Mouse (Mus musculus) splenic B cell, adult 2 months (primary cell): ENCODE measurements around the gene Sipa1l3.

Experiments used
- DNase-seq: peaks from one replicate; pipeline ENCODE4 v3.0.0-alpha.2; 2011; ENCODE audit warnings: low read depth, low spot score
- H3K27me3 ChIP-seq: 2 replicates; pipeline ENCODE4 v1.6.1; 2012; ENCODE audit warnings: mild to moderate bottlenecking, low read length, moderate library complexity, mixed read lengths; ENCODE audit not compliant: control insufficient read depth, poor library complexity, insufficient read depth, severe bottlenecking
- H3K36me3 ChIP-seq: 2 replicates; pipeline ENCODE4 v1.6.1; 2012; ENCODE audit warnings: mild to moderate bottlenecking, low read length, moderate library complexity, mixed read lengths; ENCODE audit not compliant: control insufficient read depth, poor library complexity, insufficient read depth, severe bottlenecking

Sipa1l3 gene

DNA sequence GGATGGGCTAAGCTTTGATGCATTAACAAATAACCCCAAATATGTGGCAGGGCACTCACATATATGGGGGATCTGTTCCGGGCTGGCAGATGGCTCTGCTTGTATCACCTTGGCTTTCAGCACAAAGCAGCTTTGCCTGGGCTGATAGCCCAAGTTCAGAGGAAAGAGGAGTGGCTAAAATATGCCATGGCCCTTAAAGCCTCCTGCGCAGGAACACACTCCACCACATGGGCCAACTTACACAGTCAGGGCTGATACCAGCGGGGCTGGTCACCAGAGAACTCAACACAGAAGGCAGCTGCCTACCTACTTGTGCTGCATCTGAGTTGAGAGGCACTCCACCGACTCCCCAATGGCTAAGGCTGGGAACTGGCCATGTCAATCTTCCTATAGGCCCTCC is 111.6 kb downstream of the Sipa1l3 start:
- DNase-seq, result no peak
- H3K27me3 ChIP-seq, result no peaks in the 10 kb centered on the region

GRCm38 (mm10) chr7:29404126-29404525 is 114.3 kb downstream of the Sipa1l3 start:
- H3K27me3 ChIP-seq, result no peaks in the 10 kb centered on the region
- no peak for DNase-seq
- H3K36me3 ChIP-seq, result peaks cover 2% of the 10 kb centered on the region; the same call in 1 of the 2 replicates

More for the DNA sequence above, 111.6 kb downstream of the Sipa1l3 start:
- H3K36me3 ChIP-seq, result no peaks in the 10 kb centered on the region

DNA sequence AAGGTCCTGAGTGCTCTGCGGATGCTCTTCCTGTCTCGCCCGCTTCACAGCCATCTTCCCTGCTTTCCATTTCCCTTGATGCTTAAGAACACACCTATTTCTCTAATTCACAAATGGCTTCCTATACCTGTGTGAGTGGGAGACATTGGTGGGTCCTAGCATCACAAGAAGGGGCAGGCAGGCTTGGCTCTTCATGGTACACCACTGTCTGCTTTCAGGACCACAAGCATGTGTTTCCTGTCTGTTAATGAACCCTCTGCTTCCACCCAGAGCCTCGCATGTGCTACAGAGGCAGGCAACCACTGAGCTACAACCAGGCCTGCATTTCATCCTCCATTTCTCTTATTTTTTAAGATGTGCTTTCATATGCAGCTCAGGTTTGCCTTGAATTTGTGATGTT is 116.4 kb downstream of the Sipa1l3 start:
- Histone ChIP-seq H3K27me3 (no peaks in the 10 kb centered on the region), H3K36me3 (peaks cover 2% of the 10 kb centered on the region; the same call in 1 of the 2 replicates)
- no peak for DNase-seq

- no peak for DNase-seq
- Histone ChIP-seq H3K27me3 (no peaks in the 10 kb centered on the region), H3K36me3 (peaks cover 2% of the 10 kb centered on the region)
Observed at GRCm38 (mm10) chr7:29400451-29400850, 118.0 kb downstream of the Sipa1l3 start.

- no peaks in the 10 kb centered on the region for H3K27me3 ChIP-seq
- H3K36me3 ChIP-seq, result peaks cover 2% of the 10 kb centered on the region
- DNase-seq, result no peak
Observed at GRCm38 (mm10) chr7:29399056-29399455, 119.4 kb downstream of the Sipa1l3 start.

GRCm38 (mm10) chr7:29397486-29397885 is 121.0 kb downstream of the Sipa1l3 start:
- Histone ChIP-seq H3K27me3 (no peaks in the 10 kb centered on the region), H3K36me3 (peaks cover 2% of the 10 kb centered on the region)
- DNase-seq, result no peak

- H3K36me3 ChIP-seq, result peaks cover 2% of the 10 kb centered on the region
- no peaks in the 10 kb centered on the region for H3K27me3 ChIP-seq
- DNase-seq, result no peak
Observed at GRCm38 (mm10) chr7:29396943-29397340, 121.5 kb downstream of the Sipa1l3 start.

- Histone ChIP-seq H3K36me3 (peaks cover 2% of the 10 kb centered on the region), H3K27me3 (no peaks in the 10 kb centered on the region)
- no peak for DNase-seq
Observed at GRCm38 (mm10) chr7:29396216-29396942, 122.1 kb downstream of the Sipa1l3 start.

DNA sequence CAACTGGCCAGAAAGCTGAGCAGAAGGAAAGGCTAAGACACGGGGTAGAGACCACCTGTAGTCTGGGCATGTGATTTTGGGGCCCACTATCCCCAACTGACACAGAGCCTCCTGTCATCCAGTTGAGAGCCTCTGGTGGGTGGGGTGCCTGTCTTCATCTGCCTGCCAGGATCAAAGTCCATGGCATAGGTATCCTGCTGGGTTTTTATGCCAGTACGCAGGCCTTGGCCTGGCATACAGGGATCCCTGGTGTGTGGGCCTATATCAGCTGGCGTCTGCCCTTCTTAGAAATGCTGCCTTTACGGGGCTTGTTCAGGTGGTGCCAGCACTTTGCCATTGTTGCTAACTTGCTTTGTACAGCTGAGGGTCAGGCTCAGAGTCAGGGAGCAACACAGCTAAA is 123.3 kb downstream of the Sipa1l3 start:
- DNase-seq, result no peak
- H3K27me3 ChIP-seq, result no peaks in the 10 kb centered on the region
- peaks cover 2% of the 10 kb centered on the region for H3K36me3 ChIP-seq

GRCm38 (mm10) chr7:29393292-29393691 is 125.1 kb downstream of the Sipa1l3 start:
- Histone ChIP-seq H3K36me3 (no peaks in the 10 kb centered on the region; the same call in 1 of the 2 replicates), H3K27me3 (no peaks in the 10 kb centered on the region)
- DNase-seq, result no peak

DNA sequence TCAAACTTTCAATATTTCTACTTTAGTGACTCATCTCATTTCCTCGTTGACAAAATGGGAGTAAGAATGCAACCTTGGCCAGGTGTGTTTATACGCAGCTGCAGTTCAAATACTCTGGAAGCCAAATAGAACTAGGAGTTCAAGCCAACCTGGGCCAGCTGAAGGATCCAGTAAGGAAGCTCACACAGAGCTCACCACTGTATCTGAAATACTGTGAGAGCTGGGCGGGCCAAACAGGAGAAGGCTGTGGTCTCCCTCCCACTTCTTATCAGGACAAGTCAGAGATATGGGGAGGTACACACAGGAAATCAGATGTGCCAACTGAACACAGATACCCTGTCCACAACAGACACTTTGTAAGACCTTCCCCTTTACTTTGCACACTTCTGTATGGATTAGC is 125.6 kb downstream of the Sipa1l3 start:
- H3K36me3 ChIP-seq, result no peaks in the 10 kb centered on the region; the same call in 1 of the 2 replicates
- no peaks in the 10 kb centered on the region for H3K27me3 ChIP-seq
- no peak for DNase-seq

DNA sequence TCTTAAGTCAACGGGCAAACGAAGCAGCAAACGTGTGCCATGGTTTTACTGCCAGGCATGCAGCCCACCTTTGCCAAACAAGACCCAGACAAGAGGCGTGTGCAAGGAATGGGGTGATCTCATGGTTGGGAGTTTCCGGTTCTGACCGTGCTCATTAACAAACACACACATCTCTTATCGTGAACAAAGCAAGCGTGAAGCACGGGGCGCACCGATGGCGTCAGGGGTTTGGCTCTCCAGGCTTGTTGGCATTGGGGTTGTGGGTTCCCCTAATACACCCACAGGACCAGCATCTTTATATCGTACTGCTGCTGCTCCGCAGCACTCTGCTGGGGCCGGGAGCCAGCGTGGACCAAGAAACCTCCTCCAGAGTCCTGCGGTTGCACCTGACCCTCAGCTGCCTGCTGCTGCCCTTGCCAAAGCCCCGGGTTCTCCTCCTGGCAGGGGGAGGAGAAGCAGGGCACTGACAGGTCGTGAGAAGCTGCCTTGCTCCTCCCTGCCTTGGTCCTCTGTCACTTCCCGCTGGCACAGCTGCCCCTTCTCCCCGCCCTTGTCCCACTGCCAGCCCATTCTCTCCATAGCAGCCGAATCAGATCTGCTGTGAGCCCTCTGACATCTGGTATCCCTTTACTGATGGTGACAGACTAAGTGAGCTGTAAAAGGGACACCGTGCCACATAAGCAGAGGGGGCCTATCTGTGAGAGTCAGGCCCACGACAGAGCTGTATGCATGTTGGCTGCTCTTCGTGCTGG is 126.5 kb downstream of the Sipa1l3 start:
- Histone ChIP-seq H3K36me3 (peaks cover 3% of the 10 kb centered on the region; the same call in 1 of the 2 replicates), H3K27me3 (no peaks in the 10 kb centered on the region)
- DNase-seq, result no peak

- no peak for DNase-seq
- peaks cover 3% of the 10 kb centered on the region; the same call in 1 of the 2 replicates for H3K36me3 ChIP-seq
- no peaks in the 10 kb centered on the region for H3K27me3 ChIP-seq
Observed at GRCm38 (mm10) chr7:29391112-29391760, 127.2 kb downstream of the Sipa1l3 start.

DNA sequence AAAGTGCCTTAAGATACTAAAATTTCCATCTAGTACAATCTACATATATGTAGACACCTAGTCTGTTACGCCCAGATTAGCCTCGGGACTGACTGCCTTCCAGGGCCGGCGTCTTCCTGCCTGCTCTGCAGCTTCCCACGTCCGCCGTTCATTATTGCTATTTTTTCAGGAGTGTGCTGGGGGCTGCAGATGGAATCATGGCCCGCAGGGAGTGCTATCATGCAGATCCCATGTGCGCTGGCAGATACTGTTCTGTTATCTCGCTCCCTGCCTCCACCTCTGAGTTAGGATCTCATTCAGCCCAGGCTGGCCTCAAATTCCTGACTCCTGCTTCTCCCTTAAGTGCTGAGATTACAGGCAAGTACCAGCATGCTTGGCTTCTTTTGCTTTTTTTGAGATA is 128.2 kb downstream of the Sipa1l3 start:
- no peaks in the 10 kb centered on the region for H3K27me3 ChIP-seq
- no peak for DNase-seq

More for the DNA sequence above, 128.2 kb downstream of the Sipa1l3 start:
- 0 out of 2 replicates have a peak, but pooled peaks cover 3% of the 10 kb centered on the region for H3K36me3 ChIP-seq
